Comparison of ENCODE assay signal across 9 mouse cellular contexts in genomic region chr1:172205741-172206087, GRCm38 (mm10). TPM values are rescaled to one million over a fixed set of nuclear protein-coding genes. Genes with fewer than 3 reads are reported as not detected.
DNase-seq lines count a peak whose midpoint lies in the region; ATAC-seq and TF ChIP-seq lines count a peak whose summit lies in the region.
"Had no signal": no experiment of that assay in that cellular context is flagged by ENCODE, and none has a peak within 500 bp of the region (broad histone marks: within the 10 kb centered on the region; RNA-seq: fewer than 3 reads in every experiment).

No protein-coding gene starts in this region.

- H3K9ac ChIP-seq in lung, embryonic 14.5 days: peak overlapping the region; percentile 87
- H3K9ac ChIP-seq in hindbrain, embryonic 14.5 days: peak overlapping the region; percentile 98
- peak overlapping the region; percentile 90 for H3K9ac ChIP-seq in midbrain, embryonic 13.5 days (replicated peaks)

- peaks cover 17% of the 10 kb centered on the region; the same call in 1 of the 2 replicates for H3K36me3 ChIP-seq in lung, embryonic 14.5 days (ENCODE audit: insufficient read depth)
- no peaks in the 10 kb centered on the region for H3K36me3 ChIP-seq in hindbrain, embryonic 14.5 days (replicated peaks; ENCODE audit: control insufficient read depth, insufficient read depth)
- no peaks in the 10 kb centered on the region for H3K36me3 ChIP-seq in midbrain, embryonic 13.5 days
- H3K36me3 ChIP-seq in thymus, adult 2 months (ENCODE audit: control insufficient read depth, insufficient read depth, low read length): no peaks in the 10 kb centered on the region

- no peak for DNase-seq in lung, embryonic 14.5 days
- no peak for DNase-seq in lung, postnatal 4 days
- DNase-seq in cerebellum, adult 8-10 months: peak; percentile 45
- no peak for DNase-seq in hindbrain, embryonic 14.5 days (ENCODE audit: low spot score)
- DNase-seq in layer of hippocampus, postnatal 14 days (ENCODE audit: low spot score in 2 of 2): no peak
- DNase-seq in urinary bladder, postnatal 14 days (ENCODE audit: low spot score): no peak
- DNase-seq in thymus, adult 2 months: no peak

- H3K4me1 ChIP-seq in lung, embryonic 14.5 days (ENCODE audit: insufficient read depth): peaks cover 57% of the 10 kb centered on the region
- H3K4me1 ChIP-seq in hindbrain, embryonic 14.5 days (replicated peaks; ENCODE audit: control insufficient read depth, insufficient read depth, low read length): peaks cover 62% of the 10 kb centered on the region
- H3K4me1 ChIP-seq in midbrain, embryonic 13.5 days (replicated peaks): peaks cover 67% of the 10 kb centered on the region
- peaks cover 12% of the 10 kb centered on the region for H3K4me1 ChIP-seq in thymus, adult 2 months (replicated peaks; ENCODE audit: control insufficient read depth, insufficient read depth, low read length)

- no peak for TF ChIP-seq CTCF in lung, embryonic 14.5 days (IDR thresholded peaks at IDR 0.05; ENCODE audit: low read depth)
- no peak for TF ChIP-seq CTCF in thymus, adult 2 months (IDR thresholded peaks at IDR 0.05; ENCODE audit: borderline replicate concordance, control insufficient read depth, extremely low read depth, insufficient read depth, low read length, poor library complexity)

- H3K27ac ChIP-seq in lung, embryonic 14.5 days (ENCODE audit: low read depth): peak overlapping the region; percentile 92
- H3K27ac ChIP-seq in hindbrain, embryonic 14.5 days: peak overlapping the region; percentile 97
- H3K27ac ChIP-seq in midbrain, embryonic 13.5 days: peak overlapping the region; percentile 96
- H3K27ac ChIP-seq in thymus, adult 2 months (ENCODE audit: control insufficient read depth, insufficient read depth, low read length): no peak overlapping the region

- H3K9me3 ChIP-seq in lung, embryonic 14.5 days (ENCODE audit: low read depth, low read length): no peaks in the 10 kb centered on the region
- no peaks in the 10 kb centered on the region for H3K9me3 ChIP-seq in hindbrain, embryonic 14.5 days (ENCODE audit: control insufficient read depth, low read length)
- H3K9me3 ChIP-seq in midbrain, embryonic 13.5 days: no peaks in the 10 kb centered on the region

- peak overlapping the region; percentile 78 for H3K4me3 ChIP-seq in lung, embryonic 14.5 days (ENCODE audit: low read depth, low read length)
- H3K4me3 ChIP-seq in hindbrain, embryonic 14.5 days (replicated peaks; ENCODE audit: low read length): peak overlapping the region; percentile 88
- peak overlapping the region; percentile 65 for H3K4me3 ChIP-seq in midbrain, embryonic 13.5 days (replicated peaks)
- no peak overlapping the region for H3K4me3 ChIP-seq in thymus, adult 2 months (ENCODE audit: control insufficient read depth, insufficient read depth, low read length)

- no peak for TF ChIP-seq POLR2A in thymus, adult 2 months (IDR thresholded peaks at IDR 0.05; ENCODE audit: control insufficient read depth, extremely low read depth, insufficient read depth, low read length, poor library complexity)

- WGBS in lung, embryonic 14.5 days: 15% methylated on average over 3 of the region's 3 CpGs
- WGBS in hindbrain, embryonic 14.5 days: 1% methylated on average over 3 of the region's 3 CpGs
- 5% methylated on average over 3 of the region's 3 CpGs for WGBS in midbrain, embryonic 13.5 days
- WGBS in thymus, adult 2 months: 7% methylated on average over 3 of the region's 3 CpGs

- H3K27me3 ChIP-seq in lung, embryonic 14.5 days (ENCODE audit: insufficient read depth, low read length): no peaks in the 10 kb centered on the region
- H3K27me3 ChIP-seq in hindbrain, embryonic 14.5 days (ENCODE audit: control insufficient read depth, insufficient read depth, low read length): no peaks in the 10 kb centered on the region
- H3K27me3 ChIP-seq in midbrain, embryonic 13.5 days: no peaks in the 10 kb centered on the region
- no peaks in the 10 kb centered on the region for H3K27me3 ChIP-seq in thymus, adult 2 months (ENCODE audit: control insufficient read depth, insufficient read depth, low read length)

- peak overlapping the region; percentile 63 for H3K4me2 ChIP-seq in lung, embryonic 14.5 days
- peak overlapping the region; percentile 94 for H3K4me2 ChIP-seq in hindbrain, embryonic 14.5 days (replicated peaks)
- H3K4me2 ChIP-seq in midbrain, embryonic 13.5 days (replicated peaks): peak overlapping the region; percentile 93

- no peak for ATAC-seq in lung, embryonic 14.5 days (ENCODE audit: insufficient read depth)
- ATAC-seq in hindbrain, embryonic 14.5 days (ENCODE audit: low FRiP score): no peak
- ATAC-seq in midbrain, embryonic 13.5 days: no peak

RNA-seq across cellular contexts. Expression of gene Pea15a, which starts 0.9 kb away (rescaled TPM):
- 128 and 140 TPM in 2 replicates for polyA plus RNA-seq in lung, embryonic 14.5 days (2014; fragmentation: Nextera tagmentation; extraction: Ambion mirVana)
- 363 and 428 TPM in 2 replicates for polyA plus RNA-seq in hindbrain, embryonic 14.5 days (2014; fragmentation: Nextera tagmentation; extraction: Ambion mirVana)
- polyA plus RNA-seq in midbrain, embryonic 13.5 days (2015; fragmentation: Nextera tagmentation; extraction: Ambion mirVana): 398 and 406 TPM in 2 replicates
- total RNA-seq in layer of hippocampus, postnatal 14 days (2021): 100 to 1,000 TPM; 360 to 376 TPM
- polyA plus RNA-seq in thymus, adult 2 months (2012; rRNA removed): 28.4 and 38.8 TPM in 2 replicates

RNA-seq across cellular contexts. Expression of gene Casq1, which starts 14.0 kb away (rescaled TPM):
- polyA plus RNA-seq in lung, embryonic 14.5 days (2014; fragmentation: Nextera tagmentation; extraction: Ambion mirVana): 5.0 and 5.9 TPM in 2 replicates
- polyA plus RNA-seq in hindbrain, embryonic 14.5 days (2014; fragmentation: Nextera tagmentation; extraction: Ambion mirVana): 1.4 and 2.2 TPM in 2 replicates
- polyA plus RNA-seq in midbrain, embryonic 13.5 days (2015; fragmentation: Nextera tagmentation; extraction: Ambion mirVana): 1.3 and 1.8 TPM in 2 replicates
- total RNA-seq in layer of hippocampus, postnatal 14 days (2021): 1 to 10 TPM; 1.1 to 1.4 TPM
- polyA plus RNA-seq in thymus, adult 2 months (2012; rRNA removed): 0.54 and 1.4 TPM in 2 replicates
- polyA plus RNA-seq: erythroblast, embryonic 14.5 days had no signal

RNA-seq across cellular contexts. Expression of gene Atp1a4, which starts 52.5 kb away (rescaled TPM):
- not detected in 2 replicates for polyA plus RNA-seq in lung, embryonic 14.5 days (2014; fragmentation: Nextera tagmentation; extraction: Ambion mirVana)
- 0.15 TPM in 1 of 2 replicates, not detected in the other for polyA plus RNA-seq in hindbrain, embryonic 14.5 days (2014; fragmentation: Nextera tagmentation; extraction: Ambion mirVana)
- not detected in 2 replicates for polyA plus RNA-seq in midbrain, embryonic 13.5 days (2015; fragmentation: Nextera tagmentation; extraction: Ambion mirVana)
- not detected for total RNA-seq in layer of hippocampus, postnatal 14 days (2021)
- 0.07 TPM in 1 of 2 replicates, not detected in the other for polyA plus RNA-seq in thymus, adult 2 months (2012; rRNA removed)
- polyA plus RNA-seq: erythroblast, embryonic 14.5 days had no signal

RNA-seq across cellular contexts. Expression of gene Igsf8, which starts 55.7 kb away (rescaled TPM):
- polyA plus RNA-seq in lung, embryonic 14.5 days (2014; fragmentation: Nextera tagmentation; extraction: Ambion mirVana): 38.6 and 47.8 TPM in 2 replicates
- 64.7 and 69.0 TPM in 2 replicates for polyA plus RNA-seq in hindbrain, embryonic 14.5 days (2014; fragmentation: Nextera tagmentation; extraction: Ambion mirVana)
- 90.3 and 112 TPM in 2 replicates for polyA plus RNA-seq in midbrain, embryonic 13.5 days (2015; fragmentation: Nextera tagmentation; extraction: Ambion mirVana)
- 100 to 1,000 TPM; 185 to 195 TPM for total RNA-seq in layer of hippocampus, postnatal 14 days (2021)
- 159 and 162 TPM in 2 replicates for polyA plus RNA-seq in thymus, adult 2 months (2012; rRNA removed)

RNA-seq across cellular contexts. Expression of gene Dcaf8, which starts 57.8 kb away (rescaled TPM):
- 108 and 111 TPM in 2 replicates for polyA plus RNA-seq in lung, embryonic 14.5 days (2014; fragmentation: Nextera tagmentation; extraction: Ambion mirVana)
- 70.1 and 71.7 TPM in 2 replicates for polyA plus RNA-seq in hindbrain, embryonic 14.5 days (2014; fragmentation: Nextera tagmentation; extraction: Ambion mirVana)
- 106 and 109 TPM in 2 replicates for polyA plus RNA-seq in midbrain, embryonic 13.5 days (2015; fragmentation: Nextera tagmentation; extraction: Ambion mirVana)
- 100 to 1,000 TPM in 1 of 2 experiments, 10 to 100 TPM in 1; 97.8 to 104 TPM for total RNA-seq in layer of hippocampus, postnatal 14 days (2021)
- polyA plus RNA-seq in thymus, adult 2 months (2012; rRNA removed): 79.7 and 81.0 TPM in 2 replicates
